Mouse (Mus musculus) cerebellum, adult 2 months (tissue): ENCODE measurements around the gene Slc25a45. TPM values are rescaled to one million over a fixed set of nuclear protein-coding genes. Genes with fewer than 3 reads are reported as not detected.

ENCODE experiments used
- DNase-seq, 2 experiments: peaks; one replicate each; pipeline ENCODE4 v3.0.0; 2021
- H3K27ac ChIP-seq: fragments of 200-500 bp; 2 replicates; pipeline ENCODE4 v1.5.1; 2012; ENCODE audit warnings: low read length, control low read depth, inconsistent platforms; ENCODE audit not compliant: insufficient read depth
- H3K27me3 ChIP-seq: fragments of 200-500 bp; 2 replicates; pipeline ENCODE4 v1.6.1; 2012; ENCODE audit warnings: inconsistent platforms, mild to moderate bottlenecking, low read length, moderate library complexity; ENCODE audit not compliant: control insufficient read depth, insufficient read depth
- H3K4me1 ChIP-seq: fragments of 200-500 bp; 2 replicates; pipeline ENCODE4 v1.6.1; 2011; ENCODE audit warnings: low read length; ENCODE audit not compliant: control insufficient read depth, insufficient read depth
- H3K4me3 ChIP-seq: fragments of 200-500 bp; replicated peaks from 2 replicates; pipeline ENCODE3; 2011; ENCODE audit warnings: mild to moderate bottlenecking, low read depth, low read length, control low read depth; ENCODE audit not compliant: insufficient read depth
- CTCF ChIP-seq: fragments of 200-500 bp; IDR thresholded peaks from 2 replicates; pipeline ENCODE4 v1.5.1; 2011; ENCODE audit warnings: low read depth, mild to moderate bottlenecking, control low read depth, low read length, moderate library complexity, borderline replicate concordance; ENCODE audit not compliant: insufficient read depth
- POLR2A ChIP-seq: fragments of 200-500 bp; IDR thresholded peaks from 2 replicates; pipeline ENCODE4 v1.6.1; 2011; ENCODE audit warnings: low read length, control low read depth, borderline replicate concordance; ENCODE audit not compliant: insufficient read depth
- WGBS: fragments of 180-500 bp; shearing (Covaris S2); methylation state at CpG from one replicate; pipeline ENCODE4 v1.1.7; 2018; 5-methylcytosine and 5-hydroxymethylcytosine counted together
- polyA plus RNA-seq: library from polyadenylated mRNA; depleted of rRNA; stranded (reverse); fragments of >200 nt; gene quantifications from 2 replicates; pipeline ENCODE4 v1.2.3, GENCODE M21; 2012

Slc25a45 gene
- polyA plus RNA-seq, 1 experiment = 4.3 TPM

GRCm38 (mm10) chr19:5912103-5913006 is 34.7 kb downstream of the Slc25a45 start:
- H3K27ac ChIP-seq = peak overlapping the region; percentile 40
- WGBS = under 1% methylated on average over 59 of the region's 59 CpGs
- H3K4me1 ChIP-seq = peaks cover 8% of the 10 kb centered on the region
- H3K27me3 ChIP-seq = no peaks in the 10 kb centered on the region
- TF ChIP-seq CTCF = no peak
- TF ChIP-seq POLR2A = peak; percentile 97; the same call in 1 of the 2 replicates
- H3K4me3 ChIP-seq = peak overlapping the region; percentile 87
- DNase-seq = peak; percentile 99

- Histone ChIP-seq H3K4me1 (peaks cover 8% of the 10 kb centered on the region), H3K27me3 (no peaks in the 10 kb centered on the region), H3K4me3 (peak within 1 kb of the TSS; percentile 87), H3K27ac (peak within 1 kb of the TSS; percentile 40)
- TF ChIP-seq POLR2A (no peak), CTCF (no peak)
- 14% methylated on average over 13 of the region's 13 CpGs for WGBS
- DNase-seq = no peak
Measured at GRCm38 (mm10) chr19:5913007-5913719, 35.6 kb downstream of the Slc25a45 start, which contains the start of gene Dpf2. Gene Dpf2, minus strand, starts transcription at chr19:5913010.

GRCm38 (mm10) chr19:5921715-5922114 is 44.1 kb downstream of the Slc25a45 start:
- H3K4me1 ChIP-seq = peaks cover 5% of the 10 kb centered on the region; the same call in 1 of the 2 replicates
- H3K27ac ChIP-seq = no peak overlapping the region
- WGBS = 26% methylated on average over 9 of the region's 9 CpGs
- H3K4me3 ChIP-seq = no peak overlapping the region
- TF ChIP-seq CTCF = no peak
- TF ChIP-seq POLR2A = no peak
- no peaks in the 10 kb centered on the region for H3K27me3 ChIP-seq
- no peak for DNase-seq

DNA sequence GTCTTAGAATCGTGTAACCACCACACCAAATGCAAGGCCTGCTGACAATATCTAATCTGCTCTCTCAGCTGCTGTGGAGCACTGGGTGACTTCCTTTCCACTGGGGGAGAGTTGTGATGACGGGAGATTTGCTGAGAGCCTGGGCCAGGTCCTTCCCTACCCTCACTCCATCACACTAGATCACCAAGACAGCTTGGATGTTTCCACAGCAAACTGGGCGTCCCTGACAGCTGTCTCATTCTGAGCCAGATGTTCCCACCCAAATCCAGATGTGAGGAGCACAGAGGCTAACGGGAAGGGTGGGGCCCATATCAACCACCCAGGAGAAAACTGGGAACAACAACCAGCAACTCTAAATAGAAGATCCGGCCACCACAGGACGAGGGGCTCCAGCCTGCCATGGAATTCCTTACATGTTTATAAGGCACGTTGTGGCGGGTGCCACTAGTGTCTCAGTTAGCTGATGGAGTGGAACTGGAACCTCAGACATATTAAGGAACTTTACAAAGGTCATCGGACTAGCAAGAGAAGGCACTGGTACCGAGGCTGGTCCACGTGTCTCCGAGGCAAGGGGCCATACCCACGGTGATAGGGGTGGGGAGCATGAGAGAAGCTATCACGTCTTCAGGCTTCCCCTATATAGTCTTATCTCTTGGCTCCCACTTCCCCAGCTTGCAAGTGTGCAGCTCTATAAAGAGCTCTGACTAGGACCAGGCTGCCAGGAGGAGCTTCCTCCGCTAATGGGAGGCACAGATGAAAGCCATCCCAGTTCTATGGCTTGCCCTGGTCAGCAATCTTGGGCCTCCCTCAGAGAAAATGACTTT is 44.7 kb downstream of the Slc25a45 start:
- H3K4me3 ChIP-seq = no peak overlapping the region
- H3K4me1 ChIP-seq = peaks cover 5% of the 10 kb centered on the region; the same call in 1 of the 2 replicates
- no peak for DNase-seq
- no peaks in the 10 kb centered on the region for H3K27me3 ChIP-seq
- TF ChIP-seq POLR2A (no peak), CTCF (no peak)
- H3K27ac ChIP-seq = no peak overlapping the region
- WGBS = 78% methylated on average over 15 of the region's 15 CpGs

DNA sequence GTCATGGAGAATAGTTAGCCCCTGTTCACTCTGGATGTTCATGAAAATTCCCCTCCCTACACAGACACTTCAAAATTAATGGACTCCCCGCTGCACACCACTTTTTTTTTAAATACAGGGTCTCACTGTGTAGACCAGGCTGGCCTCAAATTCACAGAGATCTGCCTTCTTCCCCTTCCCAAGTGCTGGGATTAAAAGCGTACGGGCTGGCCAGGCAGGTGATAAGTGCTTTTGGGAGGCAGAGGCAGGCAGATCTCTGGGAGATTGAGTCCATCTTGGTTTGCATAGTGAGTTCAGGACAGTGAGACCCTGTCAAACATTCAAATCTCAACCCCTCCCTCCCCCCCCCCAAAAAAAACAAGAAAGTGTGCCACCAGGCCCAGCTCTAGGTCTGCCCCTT is 45.4 kb downstream of the Slc25a45 start:
- no peak for DNase-seq
- WGBS = 99% methylated on average over 3 of the region's 3 CpGs
- Histone ChIP-seq H3K4me3 (no peak overlapping the region), H3K4me1 (peaks cover 5% of the 10 kb centered on the region; the same call in 1 of the 2 replicates), H3K27me3 (no peaks in the 10 kb centered on the region), H3K27ac (no peak overlapping the region)
- no peak for TF ChIP-seq POLR2A
- no peak for TF ChIP-seq CTCF

GRCm38 (mm10) chr19:5923990-5924712 is 46.5 kb downstream of the Slc25a45 start:
- peak overlapping the region; percentile 88 for H3K4me3 ChIP-seq
- peak; percentile 83 to 91 for DNase-seq
- H3K27ac ChIP-seq = peak overlapping the region; percentile 70
- no peaks in the 10 kb centered on the region for H3K27me3 ChIP-seq
- TF ChIP-seq POLR2A (0 out of 2 replicates have a peak, but pooled peaks have one; percentile 3), CTCF (peak; percentile 79)
- under 1% methylated on average over 38 of the region's 38 CpGs for WGBS
- H3K4me1 ChIP-seq = peaks cover 5% of the 10 kb centered on the region; the same call in 1 of the 2 replicates

GRCm38 (mm10) chr19:5924713-5925093 is 47.1 kb downstream of the Slc25a45 start, which contains the start of gene Cdc42ep2:
Gene Cdc42ep2, minus strand, starts transcription at chr19:5924816.
- H3K27me3 ChIP-seq = no peaks in the 10 kb centered on the region
- under 1% methylated on average over 18 of the region's 18 CpGs for WGBS
- DNase-seq = peak; percentile 95 to 96
- peak within 1 kb of the TSS; percentile 88 for H3K4me3 ChIP-seq
- H3K27ac ChIP-seq = peak within 1 kb of the TSS; percentile 70
- peak; percentile 84 for TF ChIP-seq POLR2A
- no peak for TF ChIP-seq CTCF
- H3K4me1 ChIP-seq = peaks cover 5% of the 10 kb centered on the region; the same call in 1 of the 2 replicates
